Mouse (Mus musculus) bone marrow, adult 2 months (tissue): ENCODE data around the gene Gm11492.

Source experiments
- CTCF ChIP-seq: fragments of 200-500 bp; IDR thresholded peaks from 2 replicates; pipeline ENCODE4 v1.5.1; 2011; ENCODE audit warnings: low read length, control low read depth; ENCODE audit not compliant: control insufficient read depth, insufficient read depth
- POLR2A ChIP-seq: fragments of 200-500 bp; IDR thresholded peaks from 2 replicates; pipeline ENCODE4 v1.6.1; 2011; ENCODE audit warnings: low read depth, mild to moderate bottlenecking, control low read depth, low read length, borderline replicate concordance; ENCODE audit not compliant: control insufficient read depth

DNA sequence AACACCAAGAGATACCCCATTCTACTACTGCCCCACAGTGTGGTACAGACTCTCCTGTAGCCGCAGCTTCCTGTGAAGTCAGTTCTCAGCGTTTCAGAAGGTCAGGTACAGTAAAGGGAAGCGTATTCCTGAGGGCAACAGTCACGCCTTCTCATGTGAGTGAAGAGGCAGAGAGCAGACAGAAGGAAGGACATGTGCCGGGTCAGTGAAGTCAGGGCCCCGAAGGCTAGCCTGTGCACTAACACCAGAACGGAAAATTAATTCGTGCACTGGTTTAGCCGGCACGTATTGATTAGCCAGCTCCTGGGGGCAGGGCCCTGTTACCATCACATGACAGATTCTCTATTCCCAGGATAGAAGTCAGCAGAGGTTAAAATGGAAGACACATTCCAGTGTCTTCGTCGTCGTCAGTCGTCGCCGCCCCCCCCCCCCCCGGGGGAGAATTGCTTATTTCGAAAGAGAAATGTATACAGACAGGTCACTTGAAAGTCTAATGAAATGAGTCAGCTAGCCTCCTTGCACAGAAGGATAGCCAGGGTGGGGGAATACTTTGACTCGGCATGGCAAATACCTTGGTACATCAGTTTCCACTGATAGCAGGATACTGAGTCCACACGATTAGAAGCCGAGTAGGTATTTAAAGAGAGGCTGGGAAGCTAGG lies 8.2 kb downstream of the Gm11492 start:
- TF ChIP-seq CTCF (no peak), POLR2A (no peak)
